Mouse (Mus musculus) cerebellum, adult 2 months (tissue): ENCODE data around the gene Polr2g.

ENCODE experiments used
- CTCF ChIP-seq: fragments of 200-500 bp; IDR thresholded peaks from 2 replicates; pipeline ENCODE4 v1.5.1; 2011; ENCODE audit warnings: low read depth, mild to moderate bottlenecking, control low read depth, low read length, moderate library complexity, borderline replicate concordance; ENCODE audit not compliant: insufficient read depth
- POLR2A ChIP-seq: fragments of 200-500 bp; IDR thresholded peaks from 2 replicates; pipeline ENCODE4 v1.6.1; 2011; ENCODE audit warnings: low read length, control low read depth, borderline replicate concordance; ENCODE audit not compliant: insufficient read depth

- TF ChIP-seq POLR2A (no peak), CTCF (no peak)
Observed at GRCm38 (mm10) chr19:8772996-8773395, 25.4 kb downstream of the Polr2g start.
